Mouse (Mus musculus): ENCODE data around the gene Pan3. TPM values are rescaled to one million over a fixed set of nuclear protein-coding genes. Genes with fewer than 3 reads are reported as not detected.

The Pan3 gene
- total RNA-seq, 1 experiment: 57.3 TPM

- no peak for DNase-seq (ENCODE audit: low read depth, low spot score)
- 0 out of 2 replicates have a peak, but pooled peaks cover 2% of the 10 kb centered on the region for H3K36me3 ChIP-seq (ENCODE audit: control insufficient read depth, insufficient read depth, low read length, poor library complexity, severe bottlenecking)
- no peaks in the 10 kb centered on the region for H3K9me3 ChIP-seq (ENCODE audit: control insufficient read depth, insufficient read depth, low read depth, low read length)
- no peak overlapping the region for H3K27ac ChIP-seq (ENCODE audit: insufficient read depth, low read depth, low read length, poor library complexity, severe bottlenecking)
- in situ Hi-C loops (cut with MboI; ENCODE audit: low sequenced_read_pairs in 2 of 2, unreplicated experiment in 2 of 2): no loop called here
- no peak for TF ChIP-seq CHD2 (IDR thresholded peaks at IDR 0.05; ENCODE audit: low read depth, low read length)
- peak; percentile 81 for TF ChIP-seq ZNF384 (IDR thresholded peaks at IDR 0.05; ENCODE audit: low read depth, low read length)
- no peak overlapping the region for H3K9ac ChIP-seq (ENCODE audit: insufficient read depth, low read depth, low read length, poor library complexity, severe bottlenecking)
- no peaks in the 10 kb centered on the region for H3K4me1 ChIP-seq (ENCODE audit: control insufficient read depth in 2 of 2, insufficient read depth in 2 of 2, low read length in 2 of 2, poor library complexity in 1 of 2)
- no peak overlapping the region for H3K4me3 ChIP-seq (ENCODE audit: insufficient read depth in 1 of 2, low read depth in 1 of 2, low read length in 2 of 2, poor library complexity in 1 of 2, severe bottlenecking in 1 of 2)
Observed at GRCm38 (mm10) chr5:147459821-147460567, 30.0 kb downstream of the Pan3 start.

GRCm38 (mm10) chr5:147463251-147463650, 33.3 kb downstream of the Pan3 start:
- H3K4me1 ChIP-seq (ENCODE audit: control insufficient read depth in 2 of 2, insufficient read depth in 2 of 2, low read length in 2 of 2, poor library complexity in 1 of 2): no peaks in the 10 kb centered on the region
- in situ Hi-C loops (cut with MboI; ENCODE audit: low sequenced_read_pairs in 2 of 2, unreplicated experiment in 2 of 2): no loop called here
- TF ChIP-seq ZC3H11A (IDR thresholded peaks at IDR 0.05; ENCODE audit: borderline replicate concordance, low read depth, low read length) (no peak), HCFC1 (IDR thresholded peaks at IDR 0.05; ENCODE audit: borderline replicate concordance, insufficient read depth, low read length) (no peak), ZNF384 (IDR thresholded peaks at IDR 0.05; ENCODE audit: low read depth, low read length) (no peak), CHD2 (IDR thresholded peaks at IDR 0.05; ENCODE audit: low read depth, low read length) (no peak), MAFK (IDR thresholded peaks at IDR 0.05; ENCODE audit: insufficient read depth, low read depth, low read length) (no peak)
- no peak overlapping the region for H3K27ac ChIP-seq (ENCODE audit: insufficient read depth, low read depth, low read length, poor library complexity, severe bottlenecking)
- DNase-seq (ENCODE audit: low read depth, low spot score): no peak
- H3K4me3 ChIP-seq (ENCODE audit: insufficient read depth in 1 of 2, low read depth in 1 of 2, low read length in 2 of 2, poor library complexity in 1 of 2, severe bottlenecking in 1 of 2): no peak overlapping the region
- H3K9ac ChIP-seq (ENCODE audit: insufficient read depth, low read depth, low read length, poor library complexity, severe bottlenecking): no peak overlapping the region
- no peaks in the 10 kb centered on the region for H3K9me3 ChIP-seq (ENCODE audit: control insufficient read depth, insufficient read depth, low read depth, low read length)
- 0 out of 2 replicates have a peak, but pooled peaks cover 2% of the 10 kb centered on the region for H3K36me3 ChIP-seq (ENCODE audit: control insufficient read depth, insufficient read depth, low read length, poor library complexity, severe bottlenecking)

GRCm38 (mm10) chr5:147466361-147466760, 36.4 kb downstream of the Pan3 start:
- Histone ChIP-seq H3K4me1 (ENCODE audit: control insufficient read depth in 2 of 2, insufficient read depth in 2 of 2, low read length in 2 of 2, poor library complexity in 1 of 2) (no peaks in the 10 kb centered on the region), H3K27ac (ENCODE audit: insufficient read depth, low read depth, low read length, poor library complexity, severe bottlenecking) (no peak overlapping the region), H3K4me3 (ENCODE audit: insufficient read depth in 1 of 2, low read depth in 1 of 2, low read length in 2 of 2, poor library complexity in 1 of 2, severe bottlenecking in 1 of 2) (no peak overlapping the region), H3K36me3 (ENCODE audit: control insufficient read depth, insufficient read depth, low read length, poor library complexity, severe bottlenecking) (0 out of 2 replicates have a peak, but pooled peaks cover 2% of the 10 kb centered on the region), H3K9me3 (ENCODE audit: control insufficient read depth, insufficient read depth, low read depth, low read length) (no peaks in the 10 kb centered on the region), H3K9ac (ENCODE audit: insufficient read depth, low read depth, low read length, poor library complexity, severe bottlenecking) (no peak overlapping the region)
- DNase-seq (ENCODE audit: low read depth, low spot score): no peak
- in situ Hi-C loops (cut with MboI; ENCODE audit: low sequenced_read_pairs in 2 of 2, unreplicated experiment in 2 of 2): no loop called here
- TF ChIP-seq HCFC1 (IDR thresholded peaks at IDR 0.05; ENCODE audit: borderline replicate concordance, insufficient read depth, low read length): no peak
- no peak for TF ChIP-seq ZNF384 (IDR thresholded peaks at IDR 0.05; ENCODE audit: low read depth, low read length)
- no peak for TF ChIP-seq MAFK (IDR thresholded peaks at IDR 0.05; ENCODE audit: insufficient read depth, low read depth, low read length)
- TF ChIP-seq ZC3H11A (IDR thresholded peaks at IDR 0.05; ENCODE audit: borderline replicate concordance, low read depth, low read length): no peak
- TF ChIP-seq CHD2 (IDR thresholded peaks at IDR 0.05; ENCODE audit: low read depth, low read length): no peak

- no peak for DNase-seq (ENCODE audit: low read depth, low spot score)
- Histone ChIP-seq H3K9ac (ENCODE audit: insufficient read depth, low read depth, low read length, poor library complexity, severe bottlenecking) (no peak overlapping the region), H3K4me3 (ENCODE audit: insufficient read depth in 1 of 2, low read depth in 1 of 2, low read length in 2 of 2, poor library complexity in 1 of 2, severe bottlenecking in 1 of 2) (no peak overlapping the region)
Observed at GRCm38 (mm10) chr5:147471163-147471562, 41.2 kb downstream of the Pan3 start.

More at GRCm38 (mm10) chr5:147471163-147471562, 41.2 kb downstream of the Pan3 start:
- in situ Hi-C loops (cut with MboI; ENCODE audit: low sequenced_read_pairs in 2 of 2, unreplicated experiment in 2 of 2): no loop called here
- no peak overlapping the region for H3K27ac ChIP-seq (ENCODE audit: insufficient read depth, low read depth, low read length, poor library complexity, severe bottlenecking)
- no peaks in the 10 kb centered on the region for H3K4me1 ChIP-seq (ENCODE audit: control insufficient read depth in 2 of 2, insufficient read depth in 2 of 2, low read length in 2 of 2, poor library complexity in 1 of 2)
- TF ChIP-seq ZC3H11A (IDR thresholded peaks at IDR 0.05; ENCODE audit: borderline replicate concordance, low read depth, low read length): no peak
- no peak for TF ChIP-seq ZNF384 (IDR thresholded peaks at IDR 0.05; ENCODE audit: low read depth, low read length)
- no peak for TF ChIP-seq CHD2 (IDR thresholded peaks at IDR 0.05; ENCODE audit: low read depth, low read length)
- no peak for TF ChIP-seq MAFK (IDR thresholded peaks at IDR 0.05; ENCODE audit: insufficient read depth, low read depth, low read length)
- no peak for TF ChIP-seq HCFC1 (IDR thresholded peaks at IDR 0.05; ENCODE audit: borderline replicate concordance, insufficient read depth, low read length)
- H3K36me3 ChIP-seq (ENCODE audit: control insufficient read depth, insufficient read depth, low read length, poor library complexity, severe bottlenecking): no peaks in the 10 kb centered on the region
- H3K9me3 ChIP-seq (ENCODE audit: control insufficient read depth, insufficient read depth, low read depth, low read length): no peaks in the 10 kb centered on the region
